Mouse (Mus musculus) erythroblast, embryonic 14.5 days (primary cell): ENCODE measurements around the gene Cyfip2.

Experiments
- GATA1 ChIP-seq: IDR thresholded peaks from 2 replicates; pipeline ENCODE4 v1.6.1; 2012; ENCODE audit warnings: low read length, inconsistent platforms, mixed read lengths
- TAL1 ChIP-seq: IDR thresholded peaks from 3 replicates; pipeline ENCODE4 v1.6.1; 2012; ENCODE audit warnings: low read length, inconsistent platforms, mixed read lengths

- TF ChIP-seq GATA1 (no peak), TAL1 (no peak)
Observed at GRCm38 (mm10) chr11:46211858-46212257, 100.8 kb downstream of the Cyfip2 start.
